Mouse (Mus musculus) myocyte (in vitro differentiated cells): ENCODE measurements at regions not wholly inside any gene's neighbourhood (a gene's known extent, or its start where the extent isn't known, plus 50 kb on each side); places are given as distances from the start of the nearest gene placed in this dataset.

ENCODE experiments used
- H3K27me3 ChIP-seq: one replicate; pipeline ENCODE4 v1.6.1; 2011; ENCODE audit not compliant: control insufficient read depth, insufficient read depth, insufficient read length
- H3K36me3 ChIP-seq: one replicate; pipeline ENCODE4 v1.6.1; 2011; ENCODE audit not compliant: control insufficient read depth, insufficient read depth
- H3K4me2 ChIP-seq: one replicate; pipeline ENCODE4 v1.6.1; 2011; ENCODE audit warnings: low read depth, control low read depth
- H3K4me3 ChIP-seq: one replicate; pipeline ENCODE4 v1.5.1; 2011; ENCODE audit warnings: mild to moderate bottlenecking, control low read depth, moderate library complexity
- H3K79me2 ChIP-seq: one replicate; pipeline ENCODE4 v1.6.1; 2011; ENCODE audit not compliant: control insufficient read depth, insufficient read depth
- H3ac ChIP-seq: one replicate; pipeline ENCODE4 v1.6.1; 2011; ENCODE audit not compliant: control insufficient read depth, insufficient read length
- CEBPB ChIP-seq: IDR thresholded peaks from 2 replicates; pipeline ENCODE4 v1.6.1; 2011; ENCODE audit warnings: mild to moderate bottlenecking, moderate library complexity; ENCODE audit not compliant: poor library complexity, insufficient read depth, severe bottlenecking
- E2F4 ChIP-seq: IDR thresholded peaks from one replicate; pipeline ENCODE4 v1.6.1; 2011; ENCODE audit warnings: mild to moderate bottlenecking, control low read depth, moderate library complexity; ENCODE audit not compliant: insufficient read depth
- MAX ChIP-seq: IDR thresholded peaks from one replicate; pipeline ENCODE4 v1.6.1; 2011; ENCODE audit warnings: low read depth, mild to moderate bottlenecking, control low read depth
- MYOD1 ChIP-seq, 3 experiments: IDR thresholded peaks; one replicate each; pipeline ENCODE4 v1.6.1; 2011; ENCODE audit warnings: control low read depth in 2 of 3, low read depth in 2 of 3, mild to moderate bottlenecking in 2 of 3, moderate library complexity in 1 of 3; ENCODE audit not compliant: insufficient read length in 2 of 3, control insufficient read depth in 1 of 3
- MYOG ChIP-seq, 3 experiments: IDR thresholded peaks; one replicate each; pipeline ENCODE4 v1.6.1; 2011; ENCODE audit warnings: control low read depth in 2 of 3, low read depth in 2 of 3, mild to moderate bottlenecking in 2 of 3; ENCODE audit not compliant: insufficient read length in 2 of 3, control insufficient read depth in 1 of 3, insufficient read depth in 1 of 3
- POLR2A ChIP-seq: IDR thresholded peaks from one replicate; pipeline ENCODE4 v1.6.1; 2011; ENCODE audit warnings: low read depth, mild to moderate bottlenecking, control low read depth, moderate library complexity; ENCODE audit not compliant: insufficient read length
- POLR2AphosphoS2 ChIP-seq: IDR thresholded peaks from one replicate; pipeline ENCODE4 v1.6.1; 2011; ENCODE audit warnings: low read depth, control low read depth; ENCODE audit not compliant: insufficient read length
- REST ChIP-seq: IDR thresholded peaks from one replicate; pipeline ENCODE4 v1.6.1; 2011; ENCODE audit warnings: mild to moderate bottlenecking, control low read depth, moderate library complexity; ENCODE audit not compliant: insufficient read depth, insufficient read length
- SRF ChIP-seq: IDR thresholded peaks from one replicate; pipeline ENCODE4 v1.6.1; 2011; ENCODE audit warnings: low read depth; ENCODE audit not compliant: control insufficient read depth, insufficient read length
- TCF12 ChIP-seq: IDR thresholded peaks from one replicate; pipeline ENCODE4 v1.6.1; 2011; ENCODE audit warnings: mild to moderate bottlenecking, control low read depth; ENCODE audit not compliant: poor library complexity, insufficient read depth, severe bottlenecking
- TCF3 ChIP-seq: IDR thresholded peaks from one replicate; pipeline ENCODE4 v1.6.1; 2011; ENCODE audit warnings: low read depth, control low read depth; ENCODE audit not compliant: insufficient read length
- USF1 ChIP-seq: IDR thresholded peaks from one replicate; pipeline ENCODE4 v1.6.1; 2011; ENCODE audit warnings: low read depth, mild to moderate bottlenecking, control low read depth, moderate library complexity

DNA sequence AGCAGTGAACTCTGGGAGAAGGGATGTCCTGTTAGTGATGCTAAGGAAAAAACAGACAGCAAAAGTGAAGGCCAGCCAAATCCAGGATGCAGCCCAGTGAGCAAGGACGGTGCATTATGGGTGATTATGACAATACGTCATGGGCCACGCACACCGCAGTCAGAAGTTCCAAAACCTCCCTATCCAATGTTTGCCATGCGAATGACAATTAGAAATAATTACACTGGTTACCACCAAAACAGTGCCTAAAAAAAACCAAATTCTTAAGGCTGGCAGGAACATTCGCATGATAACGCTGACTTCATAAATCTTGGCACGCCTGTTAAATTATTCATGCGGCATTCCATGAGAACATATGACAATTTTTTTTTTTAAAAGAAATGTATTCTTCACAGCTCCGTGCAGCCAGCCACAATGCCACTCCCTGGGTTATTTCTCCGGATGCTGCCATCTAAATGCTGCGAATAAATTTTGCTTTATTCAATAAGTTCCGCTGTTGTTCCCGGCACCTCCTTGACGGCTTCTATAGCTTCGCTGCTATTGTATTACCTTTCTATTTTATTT is 421.8 kb upstream of the Adamts16 start:
- H3K4me3 ChIP-seq, result no peak overlapping the region
- H3K36me3 ChIP-seq, result no peaks in the 10 kb centered on the region
- no peaks in the 10 kb centered on the region for H3K27me3 ChIP-seq
- no peak overlapping the region for H3K4me2 ChIP-seq
- H3ac ChIP-seq, result no peak overlapping the region
- H3K79me2 ChIP-seq, result no peaks in the 10 kb centered on the region
- TF ChIP-seq MYOG (IDR thresholded peaks at IDR 0.05; ENCODE audit: control insufficient read depth in 1 of 3, insufficient read depth in 1 of 3, insufficient read length in 2 of 3, low read depth in 2 of 3), result no peak
- no peak for TF ChIP-seq CEBPB
- no peak for TF ChIP-seq TCF12
- TF ChIP-seq TCF3, result no peak
- no peak for TF ChIP-seq MAX
- no peak for TF ChIP-seq SRF
- TF ChIP-seq POLR2AphosphoS2, result no peak

- no peak overlapping the region for H3ac ChIP-seq
- no peak for TF ChIP-seq MYOD1 (IDR thresholded peaks at IDR 0.05; ENCODE audit: control insufficient read depth in 1 of 3, insufficient read length in 2 of 3, low read depth in 2 of 3)
- no peak for TF ChIP-seq MAX
- no peak for TF ChIP-seq REST
- TF ChIP-seq SRF, result no peak
- no peak for TF ChIP-seq TCF12
- no peak for TF ChIP-seq POLR2AphosphoS2
- TF ChIP-seq USF1, result no peak
- no peak for TF ChIP-seq POLR2A
- TF ChIP-seq E2F4, result no peak
- TF ChIP-seq CEBPB, result no peak
- TF ChIP-seq TCF3, result no peak
- TF ChIP-seq MYOG (IDR thresholded peaks at IDR 0.05; ENCODE audit: control insufficient read depth in 1 of 3, insufficient read depth in 1 of 3, insufficient read length in 2 of 3, low read depth in 2 of 3), result no peak
- H3K4me2 ChIP-seq, result no peak overlapping the region
- H3K36me3 ChIP-seq, result no peaks in the 10 kb centered on the region
- no peaks in the 10 kb centered on the region for H3K79me2 ChIP-seq
- no peak overlapping the region for H3K4me3 ChIP-seq
- H3K27me3 ChIP-seq, result no peaks in the 10 kb centered on the region
These were observed 421.1 kb upstream of the Adamts16 start for GRCm38 (mm10) chr13:71262575-71263295.

DNA sequence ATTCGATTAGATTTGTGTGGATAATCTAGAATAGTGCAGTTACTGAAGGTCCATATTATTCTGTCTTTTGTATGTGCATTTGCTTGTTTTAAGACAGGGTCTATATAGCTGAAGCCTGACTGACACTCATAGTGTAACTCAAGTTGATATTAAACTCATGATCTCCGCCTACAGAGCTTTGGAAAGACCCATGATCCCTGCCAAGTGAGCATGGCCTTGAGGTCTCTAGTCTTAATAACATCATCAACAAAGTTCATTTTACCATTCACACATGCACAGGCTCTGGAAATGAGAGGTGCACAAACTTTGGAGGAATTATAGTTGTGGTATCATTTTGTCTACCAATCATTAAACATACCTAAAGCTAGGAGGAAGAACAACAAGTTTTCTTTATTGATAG is 412.4 kb upstream of the Adamts16 start:
- no peak for TF ChIP-seq MAX
- TF ChIP-seq TCF3, result no peak
- no peak for TF ChIP-seq SRF
- no peak for TF ChIP-seq E2F4
- no peak for TF ChIP-seq TCF12
- no peak for TF ChIP-seq CEBPB
- TF ChIP-seq MYOG (IDR thresholded peaks at IDR 0.05; ENCODE audit: control insufficient read depth in 1 of 3, insufficient read depth in 1 of 3, insufficient read length in 2 of 3, low read depth in 2 of 3), result no peak
- TF ChIP-seq POLR2AphosphoS2, result no peak
- TF ChIP-seq USF1, result no peak
- TF ChIP-seq POLR2A, result no peak
- no peak for TF ChIP-seq REST
- no peak for TF ChIP-seq MYOD1 (IDR thresholded peaks at IDR 0.05; ENCODE audit: control insufficient read depth in 1 of 3, insufficient read length in 2 of 3, low read depth in 2 of 3)
- H3K27me3 ChIP-seq, result no peaks in the 10 kb centered on the region
- H3ac ChIP-seq, result no peak overlapping the region
- H3K79me2 ChIP-seq, result no peaks in the 10 kb centered on the region
- H3K4me3 ChIP-seq, result no peak overlapping the region
- no peaks in the 10 kb centered on the region for H3K36me3 ChIP-seq
- no peak overlapping the region for H3K4me2 ChIP-seq

- H3ac ChIP-seq, result no peak overlapping the region
- H3K36me3 ChIP-seq, result no peaks in the 10 kb centered on the region
- no peak overlapping the region for H3K4me3 ChIP-seq
- H3K4me2 ChIP-seq, result no peak overlapping the region
- TF ChIP-seq MYOD1 (IDR thresholded peaks at IDR 0.05; ENCODE audit: control insufficient read depth in 1 of 3, insufficient read length in 2 of 3, low read depth in 2 of 3), result peak in 1 of 3 experiments; percentile 2
- TF ChIP-seq SRF, result no peak
- no peak for TF ChIP-seq POLR2AphosphoS2
- no peak for TF ChIP-seq MAX
- no peak for TF ChIP-seq USF1
- TF ChIP-seq TCF3, result no peak
- TF ChIP-seq E2F4, result no peak
- no peak for TF ChIP-seq TCF12
- TF ChIP-seq CEBPB, result no peak
- no peak for TF ChIP-seq POLR2A
- TF ChIP-seq MYOG (IDR thresholded peaks at IDR 0.05; ENCODE audit: control insufficient read depth in 1 of 3, insufficient read depth in 1 of 3, insufficient read length in 2 of 3, low read depth in 2 of 3), result peak in 1 of 3 experiments; percentile 29
- TF ChIP-seq REST, result no peak
- no peaks in the 10 kb centered on the region for H3K79me2 ChIP-seq
- no peaks in the 10 kb centered on the region for H3K27me3 ChIP-seq
These were observed 406.8 kb upstream of the Adamts16 start for GRCm38 (mm10) chr13:71248261-71249031.
